Mouse (Mus musculus): Measurements from ENCODE around the gene Arhgap25.
"Not testable (repeated sequence)": the region's sequence is repeated elsewhere in the genome, so short reads cannot be mapped to it uniquely, and the experiment has no call there.

Gene Arhgap25
- long read RNA-seq, experiment 1, partial matches to known transcripts = 2 of 5 reads
- long read RNA-seq, experiment 1, other reads (novel, unspliced or antisense) = 1 of 5 reads
- long read RNA-seq, experiment 2, partial matches to known transcripts = 1 of 5 reads
- long read RNA-seq, experiment 2, other reads (novel, unspliced or antisense) = 0 of 5 reads

DNA sequence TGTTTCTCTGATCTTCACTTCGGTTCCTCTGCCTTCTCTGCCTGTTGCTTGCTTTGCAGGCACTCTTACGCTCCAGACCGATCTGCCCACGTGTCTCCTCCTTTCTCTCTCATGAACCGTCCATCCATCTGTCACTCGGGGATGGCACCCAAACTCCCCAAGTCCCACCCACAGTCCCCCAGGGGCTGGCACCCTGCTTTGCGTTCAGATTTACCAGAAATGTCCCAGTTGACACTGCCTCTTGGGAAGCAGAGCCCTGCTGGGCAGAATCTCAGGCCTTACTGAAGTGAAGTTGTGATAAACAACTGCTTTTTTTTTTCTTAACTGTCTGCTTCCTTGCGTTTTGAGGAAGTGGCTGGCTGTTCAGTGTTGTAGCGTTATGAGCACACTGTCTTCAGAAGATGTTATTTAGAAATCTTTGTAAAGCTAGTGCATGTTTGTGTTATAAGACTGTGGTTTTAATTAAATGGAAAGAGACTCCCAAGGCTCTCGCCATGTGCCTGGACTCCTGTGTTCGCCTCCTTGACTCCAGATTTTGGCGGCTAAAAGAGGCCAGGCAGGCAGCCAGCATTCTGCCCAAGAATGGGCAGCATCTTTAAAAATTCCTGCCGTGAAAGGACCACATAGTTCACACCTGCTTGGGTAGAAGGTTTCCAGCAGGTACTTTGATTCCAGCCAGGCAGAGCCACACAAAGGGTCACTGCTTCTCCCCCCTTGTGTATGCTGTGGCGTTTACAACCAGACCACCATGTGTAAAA, at the start of gene Arhgap25:
Arhgap25 (minus strand) TSS at position 307 of the 758 bp plus-strand sequence.
- intact Hi-C loops (cut with DNase I) = no loop called here

DNA sequence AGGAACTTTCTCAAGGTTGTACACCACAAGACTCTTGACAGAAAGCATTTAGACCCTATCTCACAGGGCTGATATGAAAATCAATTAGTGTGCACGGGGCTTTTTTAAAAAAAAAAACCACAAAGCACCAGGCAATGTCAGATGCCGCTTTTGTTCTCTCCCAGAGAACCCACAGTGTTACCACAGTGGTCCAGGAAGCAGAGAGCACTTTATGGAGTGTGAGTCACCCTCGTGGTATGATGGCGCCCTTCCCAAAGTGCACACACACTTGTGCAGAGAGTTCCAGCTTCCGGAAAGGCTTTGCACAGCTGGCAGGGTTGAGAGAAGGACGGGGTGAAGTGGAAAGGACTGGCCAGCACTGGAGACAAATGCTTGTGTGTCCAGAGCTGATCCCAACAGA, 49.4 kb upstream of the Arhgap25 start:
- intact Hi-C loops (cut with DNase I) = no loop called here

DNA sequence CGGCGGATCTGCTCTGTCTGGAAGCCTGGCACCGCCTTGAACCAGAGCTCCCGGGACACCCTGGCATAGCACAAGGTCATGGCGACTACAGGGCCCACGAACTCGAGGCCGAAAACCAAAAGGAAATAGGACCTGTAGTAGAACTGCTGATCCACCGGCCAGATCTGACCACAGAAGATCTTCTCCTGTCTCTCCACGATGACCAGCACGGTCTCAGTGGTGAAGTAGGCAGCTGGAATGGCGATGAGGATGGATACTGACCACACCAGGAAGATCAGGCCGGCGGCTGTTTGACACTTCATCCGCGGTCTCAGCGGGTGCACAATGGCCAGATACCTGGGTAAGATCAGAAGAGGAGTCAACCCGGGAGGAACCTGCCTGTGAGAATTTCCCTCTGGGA, 48.5 kb upstream of the Arhgap25 start:
- intact Hi-C loops (cut with DNase I) = no loop called here

DNA sequence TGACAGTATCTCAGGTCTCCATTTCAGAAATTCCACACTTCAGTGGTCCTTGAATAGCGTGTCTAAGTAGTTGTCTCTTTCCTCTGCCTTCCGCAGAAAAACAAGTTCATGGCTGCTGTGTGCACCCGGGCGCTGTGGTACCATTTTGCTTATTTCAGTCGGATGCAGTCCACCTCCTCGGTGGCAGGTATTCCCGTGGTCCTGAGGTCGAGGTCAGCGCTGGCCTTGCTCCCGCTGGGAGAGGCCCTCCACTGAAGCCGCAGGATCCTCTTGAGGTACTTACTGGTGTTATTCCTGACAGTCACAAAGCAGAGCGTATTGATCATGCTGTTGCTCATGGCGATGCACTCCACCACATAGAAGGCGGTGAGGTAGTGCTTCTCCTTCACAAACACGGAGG, 48.0 kb upstream of the Arhgap25 start:
- intact Hi-C loops (cut with DNase I) = no loop called here

DNA sequence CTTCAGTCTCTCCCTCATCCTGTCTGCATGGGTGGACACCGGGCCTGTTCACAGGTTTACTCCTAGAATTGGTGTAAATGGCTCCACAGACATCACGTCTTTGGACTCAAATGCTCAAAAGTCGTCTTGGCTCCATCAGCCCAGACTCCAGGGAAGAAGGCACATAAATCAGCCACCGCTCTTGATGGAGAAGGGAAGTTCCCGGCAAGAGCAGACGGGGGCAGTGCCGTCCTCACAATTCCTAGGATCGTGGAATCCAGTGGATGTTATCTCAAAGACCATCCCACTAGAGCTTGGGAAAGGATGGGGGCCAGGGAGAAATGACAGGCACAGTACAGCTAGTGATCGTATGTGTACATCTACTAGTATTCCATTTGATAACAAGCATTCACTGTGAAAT, 45.2 kb upstream of the Arhgap25 start:
- intact Hi-C loops (cut with DNase I) = no loop called here

DNA sequence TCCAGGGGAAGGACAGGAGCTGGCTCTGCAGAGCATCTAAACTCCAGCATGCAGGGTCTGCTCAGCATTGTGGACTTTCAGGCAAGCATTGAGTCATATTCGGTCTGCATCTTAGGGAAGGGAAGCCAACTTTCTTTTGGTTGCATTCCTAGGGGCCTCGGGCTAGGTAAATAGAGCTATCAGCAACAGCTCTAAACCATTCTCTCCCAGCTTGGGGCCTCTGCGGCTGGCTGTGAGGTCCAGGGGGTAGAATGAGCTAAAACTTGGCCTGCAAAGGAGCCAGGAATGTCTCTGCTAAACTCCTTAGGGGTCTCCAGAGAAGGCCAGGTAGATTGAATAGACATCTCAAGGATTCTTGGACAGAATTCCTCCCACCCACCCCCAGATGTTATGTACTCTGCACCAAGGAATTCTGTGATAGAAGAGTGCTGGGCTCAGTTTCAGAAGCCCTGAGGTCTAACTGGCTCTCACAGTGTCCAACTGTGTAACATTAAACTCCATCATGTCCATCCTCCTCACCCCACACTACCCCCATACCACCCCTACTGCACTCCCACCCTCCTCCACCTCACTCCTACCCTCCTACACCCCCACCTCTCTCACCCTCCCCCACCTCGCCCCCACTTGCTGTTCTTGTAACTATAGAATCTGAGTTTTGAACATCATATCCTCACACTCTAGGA, 43.7 kb upstream of the Arhgap25 start:
- intact Hi-C loops (cut with DNase I) = no loop called here

DNA sequence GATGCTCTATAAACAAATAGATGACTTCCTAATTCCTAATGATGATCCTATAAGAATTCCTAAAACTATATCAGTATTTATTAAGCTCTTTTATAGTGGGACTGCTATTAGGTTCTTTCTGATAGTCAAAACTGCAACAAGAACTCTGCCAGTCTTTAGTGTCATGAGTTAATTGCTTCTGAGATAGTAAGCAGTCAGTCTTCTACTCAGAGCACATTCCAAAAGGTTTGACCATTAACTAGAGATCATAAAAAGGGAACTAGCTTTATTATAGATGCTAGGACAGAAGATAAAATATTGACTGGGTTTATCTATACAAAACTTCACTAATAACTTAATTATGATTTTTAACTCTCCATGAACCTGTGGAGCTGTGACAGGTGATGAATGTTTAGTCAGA, 38.8 kb upstream of the Arhgap25 start:
- intact Hi-C loops (cut with DNase I) = not testable (repeated sequence)

DNA sequence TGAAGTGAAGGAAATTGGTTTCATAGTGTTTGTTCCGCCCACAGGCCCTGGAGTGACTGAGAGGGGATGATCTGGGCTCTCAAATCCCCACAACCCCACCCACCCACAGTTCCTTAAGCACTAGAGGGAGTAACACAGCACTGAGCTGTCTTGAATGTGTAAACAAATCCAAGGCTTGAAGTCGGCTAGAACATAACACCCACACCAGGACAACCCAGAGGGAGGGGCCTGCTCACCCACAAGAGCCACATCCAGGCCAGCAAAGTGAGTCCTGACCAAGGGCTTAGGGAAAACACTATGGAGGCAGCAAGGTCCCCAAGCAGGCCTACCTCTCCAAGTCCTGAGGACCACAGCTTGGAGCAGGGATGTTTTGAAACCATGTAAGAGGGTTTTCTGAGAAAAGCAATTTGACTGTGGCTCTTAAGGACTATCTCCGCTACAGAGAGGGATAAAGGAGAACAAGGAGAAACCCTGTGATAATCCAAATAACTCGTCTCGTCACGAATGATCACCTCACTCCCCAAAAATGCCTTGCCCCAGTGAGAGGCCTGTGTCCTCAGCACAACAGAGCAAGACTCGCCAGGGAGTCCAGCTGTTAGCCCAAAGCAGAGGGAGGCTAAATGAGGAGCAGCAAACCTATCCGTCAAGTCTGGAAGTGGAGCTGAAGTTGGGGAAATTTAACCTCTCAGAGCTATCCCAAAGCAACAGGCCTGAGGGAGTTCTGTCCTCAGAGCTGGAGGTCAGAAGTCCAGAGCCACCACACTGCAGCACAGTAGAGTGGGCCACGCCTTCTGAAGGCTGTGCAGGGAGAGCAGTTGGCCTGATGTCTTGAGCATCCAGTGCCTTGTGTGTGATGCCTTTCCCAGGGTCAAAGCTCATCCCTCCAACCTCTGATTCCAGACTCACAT, 34.9 kb upstream of the Arhgap25 start:
- intact Hi-C loops (cut with DNase I) = no loop called here

DNA sequence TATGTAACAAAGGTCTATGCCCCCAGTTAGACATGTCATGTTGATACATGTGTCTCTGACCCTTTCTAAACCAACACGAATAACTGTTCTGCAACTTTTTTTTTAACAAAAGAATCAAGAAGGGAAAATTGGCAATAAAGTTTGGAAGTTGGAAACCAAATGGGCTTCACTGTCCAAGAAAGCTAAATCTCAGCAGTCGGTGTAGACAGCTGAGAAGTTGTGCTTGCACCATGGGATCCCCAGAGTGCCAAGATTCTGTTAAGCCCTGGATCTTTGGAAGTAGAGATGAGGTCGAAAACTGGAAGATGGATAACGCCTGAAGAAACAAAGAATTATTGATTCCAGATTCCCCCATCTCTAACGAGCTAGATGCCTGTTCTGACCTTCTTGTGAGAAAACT, 32.1 kb upstream of the Arhgap25 start:
- intact Hi-C loops (cut with DNase I) = no loop called here

DNA sequence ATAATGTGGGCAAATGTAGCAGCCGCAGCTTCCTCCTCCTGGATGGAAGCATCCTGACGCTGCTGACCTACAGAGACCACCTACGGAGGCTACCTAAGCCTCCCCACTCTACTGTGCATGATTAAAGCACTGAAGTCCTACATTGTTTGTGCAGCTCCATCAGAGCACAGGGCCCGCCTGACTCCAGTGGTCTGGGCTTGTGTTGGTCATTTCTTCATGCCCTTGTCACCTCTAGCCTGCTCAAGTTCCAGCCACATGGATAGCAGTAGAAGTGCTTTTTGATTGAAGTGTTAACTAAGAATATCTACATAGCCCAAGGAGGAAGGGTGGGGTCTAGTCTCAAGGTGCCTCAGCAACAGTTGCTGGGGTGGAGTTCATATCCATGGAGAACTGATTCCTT, 31.3 kb upstream of the Arhgap25 start:
- intact Hi-C loops (cut with DNase I) = no loop called here

DNA sequence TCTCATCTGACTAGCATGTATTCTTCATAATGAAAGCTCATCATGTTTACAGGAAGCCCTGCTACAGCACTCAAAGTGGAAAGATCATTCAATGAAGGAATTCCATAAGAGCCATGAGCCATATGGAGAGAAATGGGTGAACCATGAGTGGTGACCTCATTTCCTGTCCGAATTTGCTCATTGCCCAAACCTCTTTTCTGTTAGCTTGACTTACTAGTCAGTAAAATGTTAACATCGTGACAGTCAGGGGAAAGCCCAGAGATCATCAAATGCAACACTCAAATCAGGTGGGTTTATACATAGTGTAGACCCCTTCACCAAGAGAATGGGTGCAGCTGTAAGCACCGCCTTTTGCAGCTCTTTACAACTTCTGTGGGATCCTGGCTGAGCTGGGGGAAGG, 20.7 kb upstream of the Arhgap25 start:
- intact Hi-C loops (cut with DNase I) = no loop called here

DNA sequence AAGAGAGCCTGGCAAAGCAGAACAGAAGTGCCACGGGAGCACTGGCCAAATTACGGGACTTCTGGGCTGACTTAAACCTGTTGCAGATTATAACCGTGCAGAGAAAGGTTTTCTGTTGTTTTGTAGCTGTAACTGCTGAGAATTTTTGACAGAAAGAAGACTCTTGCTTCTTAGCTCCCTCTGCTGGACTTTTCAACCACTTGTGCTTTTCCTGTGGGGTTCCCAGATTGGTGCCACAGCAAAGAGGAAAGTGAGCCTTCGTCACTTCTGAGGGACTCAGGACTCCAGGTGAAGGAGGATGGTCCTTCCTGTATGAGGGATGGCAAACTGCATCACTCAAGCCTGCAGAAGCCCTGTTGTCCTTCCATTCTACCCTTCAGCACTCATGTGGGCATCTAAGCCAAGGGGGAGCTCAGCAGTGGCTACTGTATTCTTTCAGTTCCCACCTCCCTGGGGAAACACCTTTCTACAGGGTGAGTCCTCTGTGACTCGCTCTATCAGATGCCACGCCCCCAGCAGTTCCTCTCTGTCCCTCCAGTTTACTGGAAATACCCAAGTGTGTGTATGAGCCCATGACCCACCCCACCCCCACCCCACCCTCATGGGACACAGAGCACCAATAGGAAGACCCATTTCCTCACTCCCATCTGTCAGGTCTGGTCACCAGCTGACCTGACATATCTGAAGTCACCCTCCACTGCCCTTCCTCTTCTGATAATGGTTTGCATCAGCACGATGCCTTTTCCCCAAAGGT, 19.2 kb upstream of the Arhgap25 start:
- intact Hi-C loops (cut with DNase I) = no loop called here

DNA sequence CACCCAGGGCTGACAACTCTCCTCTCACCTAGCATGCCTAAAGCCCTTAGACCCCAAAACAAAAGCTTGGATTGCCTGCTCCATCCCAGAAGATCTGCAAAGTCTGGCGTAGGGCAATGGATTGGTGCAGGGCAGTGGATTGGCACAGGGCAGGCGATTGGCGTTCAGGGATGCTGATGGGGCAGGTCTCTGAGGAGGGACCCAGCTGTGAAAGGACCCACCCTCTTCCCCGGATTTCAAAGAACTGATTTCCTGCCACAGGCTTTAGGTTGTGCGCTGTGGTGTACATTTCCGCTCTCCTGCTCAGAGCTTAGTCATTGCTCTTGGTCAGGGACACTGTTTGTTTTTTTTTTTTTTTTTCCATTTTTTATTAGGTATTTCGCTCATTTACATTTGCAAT, 14.8 kb upstream of the Arhgap25 start:
- intact Hi-C loops (cut with DNase I) = no loop called here

DNA sequence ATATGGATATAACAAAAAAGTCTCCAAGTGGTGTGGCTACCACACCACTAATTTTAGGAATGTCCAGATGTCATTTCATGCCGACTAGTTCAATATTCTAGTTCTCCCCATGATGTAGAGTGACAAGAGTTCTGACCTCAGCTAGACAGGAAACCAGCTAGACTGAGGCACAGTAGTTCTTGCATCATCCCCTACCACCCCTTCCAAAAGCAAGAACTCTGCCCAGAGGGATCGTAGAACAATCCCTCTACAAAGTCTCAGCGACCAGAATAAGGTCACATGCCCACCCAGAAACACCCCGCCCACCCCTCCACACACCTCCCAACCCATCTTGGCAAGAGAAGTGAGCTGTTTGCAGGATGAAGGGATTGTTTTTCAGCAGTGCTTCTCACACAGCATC, 14.4 kb upstream of the Arhgap25 start:
- intact Hi-C loops (cut with DNase I) = no loop called here

DNA sequence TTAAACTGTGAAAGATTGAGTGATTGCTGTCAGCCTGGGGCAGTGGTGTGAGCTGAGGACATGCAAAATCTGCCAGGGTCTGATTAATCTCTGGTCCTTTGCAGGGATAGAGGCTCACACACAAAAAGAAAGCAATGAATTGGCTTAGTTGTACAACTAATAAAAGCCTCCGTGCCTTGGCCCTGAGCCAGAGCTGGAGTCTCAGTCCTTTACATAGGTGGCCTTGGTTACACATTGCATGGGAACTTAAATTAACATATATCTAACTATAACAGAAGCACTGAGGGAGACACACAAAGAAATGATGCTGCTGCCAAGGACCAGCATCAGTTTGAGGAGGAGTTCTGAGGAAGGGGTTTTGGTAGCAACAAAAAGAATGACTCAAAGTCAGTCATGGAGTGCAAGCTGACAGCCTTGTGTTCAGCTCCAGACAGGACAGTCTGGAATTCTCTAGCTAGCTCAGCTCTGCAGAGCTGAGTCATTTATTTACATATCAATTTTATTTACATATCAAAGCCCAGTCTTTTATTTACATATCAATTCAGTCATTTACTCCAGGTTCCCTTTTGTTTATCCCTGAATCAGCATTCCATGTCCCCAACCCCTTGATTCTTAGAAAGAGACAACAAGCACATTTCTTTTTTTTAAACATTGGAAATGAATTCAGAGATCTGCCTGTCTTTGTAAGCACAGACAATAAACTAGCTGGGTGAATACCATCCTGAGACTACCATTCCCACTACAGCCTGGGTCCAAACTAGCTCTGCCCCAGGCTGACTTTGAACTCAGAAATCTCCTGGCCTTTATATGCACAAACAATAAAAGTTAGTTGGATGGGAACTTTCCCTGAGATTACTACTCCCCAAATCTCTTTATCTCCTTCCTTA, 12.5 kb upstream of the Arhgap25 start:
- intact Hi-C loops (cut with DNase I) = no loop called here

DNA sequence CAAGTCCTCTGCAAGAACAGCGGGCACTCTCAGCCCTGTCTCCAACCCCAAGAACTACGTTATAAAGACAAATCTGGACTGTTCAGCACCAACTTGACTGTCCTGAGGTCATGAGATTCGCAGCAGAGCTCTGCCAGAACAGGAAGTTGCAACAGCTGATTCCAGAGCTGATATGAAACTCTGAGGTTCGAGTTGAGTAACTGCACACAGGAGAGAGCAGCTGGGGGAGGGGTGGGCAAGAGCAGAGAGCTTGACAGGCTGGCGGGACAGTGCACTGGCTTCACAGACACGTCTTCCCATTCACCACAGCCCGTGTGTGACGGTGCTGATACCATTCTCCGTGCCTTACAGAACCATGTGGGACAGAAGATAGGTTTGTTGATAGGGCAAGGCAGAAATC, 9.0 kb upstream of the Arhgap25 start:
- intact Hi-C loops (cut with DNase I) = no loop called here

DNA sequence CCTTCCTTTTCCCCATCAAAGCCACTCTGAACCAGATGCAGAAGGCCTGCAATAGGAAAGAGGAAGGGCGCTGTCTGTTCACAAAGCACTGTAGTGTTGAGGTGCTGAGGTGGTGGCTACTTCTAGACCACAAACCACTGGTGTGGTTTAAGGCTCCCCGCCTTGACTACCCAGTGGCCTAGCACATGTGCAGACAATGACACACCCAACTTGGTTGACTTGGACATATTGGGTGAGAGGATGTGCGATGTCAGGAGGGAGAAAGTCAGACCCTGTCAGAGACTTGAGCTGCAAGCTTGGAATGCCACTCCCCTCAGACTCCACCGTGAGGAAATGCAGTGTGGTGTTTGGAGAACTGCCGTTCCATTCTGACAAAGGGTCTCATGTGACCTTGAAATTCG, 8.1 kb upstream of the Arhgap25 start:
- intact Hi-C loops (cut with DNase I) = no loop called here

DNA sequence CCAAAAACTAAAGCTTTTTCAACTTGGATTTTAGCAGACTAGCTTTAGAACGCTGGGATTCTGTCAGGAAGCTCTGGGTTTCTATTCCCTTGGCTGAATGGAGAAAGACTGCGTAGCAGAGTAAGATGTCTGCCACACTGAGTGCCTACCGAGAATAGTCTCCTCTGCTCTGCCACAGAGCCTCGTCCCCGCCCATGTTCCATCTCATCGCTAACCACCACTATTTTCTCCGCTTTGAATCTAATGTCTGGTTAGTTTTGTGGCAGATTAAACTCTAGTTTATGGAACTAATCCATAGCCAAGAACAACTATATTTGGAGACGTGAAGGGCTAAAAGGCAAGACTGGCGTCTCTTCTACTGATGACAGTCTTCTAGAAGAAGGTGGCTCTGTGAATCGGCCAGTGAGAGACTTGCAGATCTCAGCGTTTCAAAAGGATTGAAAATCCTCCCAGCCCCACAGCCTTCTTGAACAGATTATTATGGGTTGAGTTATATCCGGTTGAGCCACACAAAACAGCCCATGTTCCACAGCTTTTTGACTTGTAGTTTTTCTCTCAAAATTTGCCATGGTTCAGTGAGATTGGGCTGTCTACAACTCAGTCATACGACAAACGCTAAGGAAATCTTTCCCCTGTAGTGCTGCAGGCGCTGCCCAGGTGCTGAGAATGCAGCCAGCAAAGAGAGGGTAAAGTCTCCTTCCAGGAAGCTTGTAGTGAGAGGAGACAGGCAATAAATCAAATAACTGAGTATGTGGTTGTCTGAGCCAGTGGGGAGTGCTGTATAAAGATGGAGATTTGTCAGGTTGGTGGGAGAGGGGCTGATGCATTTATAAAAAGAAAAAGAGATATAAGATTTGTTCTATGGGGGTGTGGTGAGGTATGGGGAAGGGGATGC, 5.6 kb upstream of the Arhgap25 start:
- intact Hi-C loops (cut with DNase I) = no loop called here

DNA sequence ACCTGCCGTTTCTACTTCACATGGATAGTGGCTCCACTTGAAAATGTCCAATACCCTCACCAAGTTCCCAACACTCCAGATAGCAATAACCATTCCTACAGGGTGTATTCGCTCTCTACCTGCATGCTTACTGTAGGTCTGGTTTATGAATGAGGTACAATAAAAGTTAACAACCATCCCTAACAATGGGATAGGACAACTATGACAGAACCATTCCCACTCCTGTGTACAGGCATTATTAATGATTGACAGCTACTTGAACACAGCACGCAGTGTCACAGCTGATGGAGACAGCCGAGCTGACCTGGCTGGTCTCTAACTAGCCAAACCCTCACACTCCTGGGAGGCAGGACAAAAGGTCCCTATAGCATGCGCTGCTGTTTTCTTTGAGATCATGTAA, 4.6 kb upstream of the Arhgap25 start:
- intact Hi-C loops (cut with DNase I) = no loop called here

Measured in adrenal gland (tissue).